Mouse (Mus musculus) cerebellum, adult 18-20 months (tissue): ENCODE data around the gene Ice2.

Experiments used
- DNase-seq, 2 experiments: peaks; one replicate each; pipeline ENCODE4 v3.0.0; 2021

Gene Ice2

GRCm38 (mm10) chr9:69430531-69430930 is 32.8 kb downstream of the Ice2 start:
- DNase-seq: no peak

- DNase-seq: no peak
Measured at GRCm38 (mm10) chr9:69431863-69432555, 34.3 kb downstream of the Ice2 start.

- no peak for DNase-seq
Measured at GRCm38 (mm10) chr9:69435194-69435593, 37.5 kb downstream of the Ice2 start.

- no peak for DNase-seq
Measured at GRCm38 (mm10) chr9:69435662-69436061, 38.0 kb downstream of the Ice2 start.

- DNase-seq: no peak
Measured at GRCm38 (mm10) chr9:69439805-69440357, 42.2 kb downstream of the Ice2 start.

GRCm38 (mm10) chr9:69442471-69443038 is 44.8 kb downstream of the Ice2 start:
- DNase-seq: no peak

GRCm38 (mm10) chr9:69443203-69443602 is 45.5 kb downstream of the Ice2 start:
- DNase-seq: no peak

GRCm38 (mm10) chr9:69448801-69449200 is 51.1 kb downstream of the Ice2 start:
- no peak for DNase-seq

GRCm38 (mm10) chr9:69450636-69451035 is 52.9 kb downstream of the Ice2 start:
- no peak for DNase-seq

GRCm38 (mm10) chr9:69451886-69452810 is 54.4 kb downstream of the Ice2 start:
- DNase-seq: no peak

- peak in 1 of 2 experiments; percentile 6 for DNase-seq
Measured at GRCm38 (mm10) chr9:69453066-69453900, 55.6 kb downstream of the Ice2 start, which contains the start of gene Anxa2. Gene Anxa2 (plus strand): TSS chr9:69453620.

GRCm38 (mm10) chr9:69453901-69454666 is 56.4 kb downstream of the Ice2 start:
- DNase-seq: no peak

GRCm38 (mm10) chr9:69454691-69455090 is 57.0 kb downstream of the Ice2 start:
- DNase-seq: no peak

- DNase-seq: no peak
Measured at GRCm38 (mm10) chr9:69455391-69455790, 57.7 kb downstream of the Ice2 start.

- no peak for DNase-seq
Measured at GRCm38 (mm10) chr9:69456406-69457075, 58.8 kb downstream of the Ice2 start.

- DNase-seq: no peak
Measured at GRCm38 (mm10) chr9:69457143-69457542, 59.4 kb downstream of the Ice2 start.

GRCm38 (mm10) chr9:69457747-69458625 is 60.3 kb downstream of the Ice2 start:
- DNase-seq: peak in 1 of 2 experiments; percentile 3

GRCm38 (mm10) chr9:69458982-69459381 is 61.3 kb downstream of the Ice2 start:
- no peak for DNase-seq

- no peak for DNase-seq
Measured at GRCm38 (mm10) chr9:69459876-69460275, 62.2 kb downstream of the Ice2 start.

- DNase-seq: no peak
Measured at GRCm38 (mm10) chr9:69463046-69463445, 65.3 kb downstream of the Ice2 start.
